Comparison of ENCODE assay signal across 8 mouse cellular contexts in genomic region chrX:50537122-50537784, GRCm38 (mm10).
DNase-seq lines count a peak whose midpoint lies in the region; ATAC-seq and TF ChIP-seq lines count a peak whose summit lies in the region.

No protein-coding gene starts in this region.

- no peaks in the 10 kb centered on the region for H3K79me2 ChIP-seq in liver, adult 2 months (ENCODE audit: control insufficient read depth, insufficient read depth, low read length)

- TF ChIP-seq CTCF in liver, adult 2 months (IDR thresholded peaks at IDR 0.05; ENCODE audit: low read depth, low read length), result no peak
- TF ChIP-seq CTCF in testis, adult 2 months (IDR thresholded peaks at IDR 0.05; ENCODE audit: control insufficient read depth, insufficient read depth, insufficient replicate concordance, low read depth, low read length), result no peak

- H3K4me1 ChIP-seq in embryonic facial prominence, embryonic 12.5 days, result no peaks in the 10 kb centered on the region
- no peaks in the 10 kb centered on the region for H3K4me1 ChIP-seq in heart, embryonic 10.5 days
- H3K4me1 ChIP-seq in liver, adult 2 months (ENCODE audit: control insufficient read depth, insufficient read depth, low read length), result no peaks in the 10 kb centered on the region
- no peaks in the 10 kb centered on the region for H3K4me1 ChIP-seq in testis, adult 2 months (ENCODE audit: control insufficient read depth, insufficient read depth, low read length)

- no peaks in the 10 kb centered on the region for H3K27me3 ChIP-seq in embryonic facial prominence, embryonic 12.5 days
- H3K27me3 ChIP-seq in heart, embryonic 10.5 days (ENCODE audit: insufficient read depth, poor library complexity, severe bottlenecking), result no peaks in the 10 kb centered on the region
- H3K27me3 ChIP-seq in liver, adult 2 months (ENCODE audit: control insufficient read depth, insufficient read depth, low read length), result no peaks in the 10 kb centered on the region
- no peaks in the 10 kb centered on the region for H3K27me3 ChIP-seq in testis, adult 2 months (ENCODE audit: control insufficient read depth, insufficient read depth, low read length)

- 49% methylated on average over 19 of the region's 19 CpGs for WGBS in embryonic facial prominence, embryonic 12.5 days
- WGBS in heart, embryonic 10.5 days, result 59% methylated on average over 19 of the region's 19 CpGs
- 12% methylated on average over 19 of the region's 19 CpGs for WGBS in liver, adult 2 months

- no peak for ATAC-seq in embryonic facial prominence, embryonic 12.5 days (ENCODE audit: insufficient number of reproducible peaks, insufficient read depth, low FRiP score, low TSS enrichment)
- peak; percentile 56; the same call in 1 of the 2 replicates for ATAC-seq in monocyte, adult 5-6 weeks (replicated peaks; ENCODE audit: insufficient number of reproducible peaks, low FRiP score, low TSS enrichment, poor library complexity, severe bottlenecking)

- peak; percentile 67 for DNase-seq in CD4-positive helper T cell, adult 2 months (ENCODE audit: low read depth, low spot score)
- peak; percentile 40 for DNase-seq in adrenal gland, postnatal 25 days
- DNase-seq in heart, embryonic 10.5 days (ENCODE audit: low spot score), result peak; percentile 82
- DNase-seq in kidney, adult 9 months, result peak; percentile 75
- peak; percentile 71 for DNase-seq in liver, adult 2 months (ENCODE audit: extremely low read depth, low read depth, low spot score)

- no peak for TF ChIP-seq POLR2A in liver, adult 2 months (IDR thresholded peaks at IDR 0.05; ENCODE audit: extremely low read depth, insufficient read depth, low read length)
- TF ChIP-seq POLR2A in testis, adult 2 months (IDR thresholded peaks at IDR 0.05; ENCODE audit: control insufficient read depth, low read depth, low read length), result no peak

- H3K27ac ChIP-seq in embryonic facial prominence, embryonic 12.5 days, result no peak overlapping the region
- no peak overlapping the region for H3K27ac ChIP-seq in heart, embryonic 10.5 days
- H3K27ac ChIP-seq in liver, adult 2 months (replicated peaks; ENCODE audit: insufficient read depth, low read depth, low read length), result no peak overlapping the region
- no peak overlapping the region for H3K27ac ChIP-seq in testis, adult 2 months (ENCODE audit: control insufficient read depth, insufficient read depth, low read depth, low read length)

- no peak overlapping the region for H3K9ac ChIP-seq in embryonic facial prominence, embryonic 12.5 days
- H3K9ac ChIP-seq in liver, adult 2 months (ENCODE audit: low read depth, low read length), result peak overlapping the region; percentile 6; the same call in 1 of the 2 replicates

- peak overlapping the region; percentile 38 for H3K4me3 ChIP-seq in embryonic facial prominence, embryonic 12.5 days
- peak overlapping the region; percentile 50 for H3K4me3 ChIP-seq in heart, embryonic 10.5 days
- peak overlapping the region; percentile 58 for H3K4me3 ChIP-seq in liver, adult 2 months (ENCODE audit: insufficient read depth, low read depth, low read length)
- H3K4me3 ChIP-seq in testis, adult 2 months (ENCODE audit: control insufficient read depth, low read depth, low read length), result peak overlapping the region; percentile 45

- H3K4me2 ChIP-seq in embryonic facial prominence, embryonic 12.5 days (replicated peaks), result 0 out of 2 replicates have a peak overlapping the region, but pooled peaks have one; percentile 11

- H3K36me3 ChIP-seq in embryonic facial prominence, embryonic 12.5 days, result no peaks in the 10 kb centered on the region
- no peaks in the 10 kb centered on the region for H3K36me3 ChIP-seq in heart, embryonic 10.5 days
- H3K36me3 ChIP-seq in liver, adult 2 months (ENCODE audit: control insufficient read depth, insufficient read depth, low read length), result no peaks in the 10 kb centered on the region
- no peaks in the 10 kb centered on the region for H3K36me3 ChIP-seq in testis, adult 2 months (ENCODE audit: control insufficient read depth, insufficient read depth, low read length)

- no peaks in the 10 kb centered on the region for H3K9me3 ChIP-seq in embryonic facial prominence, embryonic 12.5 days
- no peaks in the 10 kb centered on the region for H3K9me3 ChIP-seq in heart, embryonic 10.5 days
